9 mouse cellular contexts compared by ENCODE assay signal in genomic region chr6:95087154-95087846, GRCm38 (mm10). TPM values are rescaled to one million over a fixed set of nuclear protein-coding genes. Genes with fewer than 3 reads are reported as not detected.
A peak's percentile ranks its signal among the peaks of the same experiment; 100 is the strongest.
DNase-seq lines count a peak whose midpoint lies in the region; TF ChIP-seq lines count a peak whose summit lies in the region.
"Had no signal": no experiment of that assay in that cellular context is flagged by ENCODE, and none has a peak within 500 bp of the region (broad histone marks: within the 10 kb centered on the region; RNA-seq: fewer than 3 reads in every experiment).

No protein-coding gene starts in this region.

- TF ChIP-seq POLR2A in brain, embryonic 14.5 days (IDR thresholded peaks at IDR 0.05; ENCODE audit: borderline replicate concordance, extremely low read depth, insufficient read depth, insufficient read length, poor library complexity, severe bottlenecking), result no peak

- TF ChIP-seq CTCF in brain, embryonic 14.5 days (IDR thresholded peaks at IDR 0.05; ENCODE audit: borderline replicate concordance, extremely low read depth, insufficient read depth, insufficient read length), result no peak

- DNase-seq in frontal cortex, adult 2 months (ENCODE audit: extremely low spot score in 1 of 2, low spot score in 1 of 2), result peak; percentile 20 to 29
- DNase-seq in frontal cortex, postnatal 14 days (ENCODE audit: low spot score in 2 of 2), result no peak
- DNase-seq in Muller cell, postnatal 12 days (ENCODE audit: inconsistent ontology term), result peak; percentile 88
- DNase-seq in brain, embryonic 14.5 days (ENCODE audit: low read depth), result peak; percentile 82
- peak; percentile 32 to 71 for DNase-seq in layer of hippocampus, postnatal 14 days (ENCODE audit: low spot score in 2 of 2)
- no peak for DNase-seq in kidney, adult 8-10 months
- DNase-seq in gastrocnemius, adult 18-20 months (ENCODE audit: low spot score), result no peak
- DNase-seq: gastrocnemius, postnatal 10 days; lung, postnatal 14 days had no signal

RNA-seq across cellular contexts. Expression of gene Kbtbd8, which starts 29.7 kb away (rescaled TPM):
- polyA plus RNA-seq in frontal cortex, adult 2 months (2012; rRNA removed), result 2.8 and 4.7 TPM in 2 replicates
- polyA plus RNA-seq in brain, embryonic 14.5 days (2012; rRNA removed), result 3.3 and 3.5 TPM in 2 replicates
- total RNA-seq in layer of hippocampus, postnatal 14 days (2021), result 1 to 10 TPM; 6.2 to 8.6 TPM
- total RNA-seq in gastrocnemius, adult 18-20 months (2021), result 1 to 10 TPM; 4.5 to 5.0 TPM

Comparison
In these comparisons a context has a peak if more than half of its experiments do, and no peak if none do; other contexts are left out.
1. DNase-seq: peak in frontal cortex, adult 2 months (2 of 2), Muller cell, postnatal 12 days (single experiment), brain, embryonic 14.5 days (single experiment) and layer of hippocampus, postnatal 14 days (2 of 2); none in frontal cortex, postnatal 14 days (0 of 2), kidney, adult 8-10 months (0 of 2) and gastrocnemius, adult 18-20 months (single experiment).